Mouse (Mus musculus) hindbrain, embryonic 16.5 days (tissue): Measurements from ENCODE around the gene Fryl. TPM values are rescaled to one million over a fixed set of nuclear protein-coding genes. Genes with fewer than 3 reads are reported as not detected.

Experiments used
- ATAC-seq: fragments of 200-750 bp; cut with Nextera tagmentation; 2 replicates; pipeline ENCODE4 v1.8.0; 2017; ENCODE audit warnings: moderate TSS enrichment, moderate library complexity
- H3K27ac ChIP-seq: fragments of 300-500 bp; sonication (generic); 2 replicates; pipeline ENCODE4 v1.5.1; 2014; ENCODE audit warnings: low read depth, mild to moderate bottlenecking, control low read depth, low read length, moderate library complexity
- H3K27me3 ChIP-seq: fragments of 300-500 bp; sonication (generic); replicated peaks from 2 replicates; pipeline ENCODE4 v1.6.1; 2014; ENCODE audit warnings: low read length; ENCODE audit not compliant: control insufficient read depth, insufficient read depth
- H3K36me3 ChIP-seq: fragments of 300-500 bp; sonication (generic); 2 replicates; pipeline ENCODE4 v1.6.1; 2014; ENCODE audit warnings: mild to moderate bottlenecking, low read length, moderate library complexity, mixed read lengths; ENCODE audit not compliant: control insufficient read depth, insufficient read depth
- H3K4me1 ChIP-seq: fragments of 300-500 bp; sonication (generic); 2 replicates; pipeline ENCODE4 v1.6.1; 2014; ENCODE audit warnings: low read depth, low read length; ENCODE audit not compliant: control insufficient read depth, insufficient read depth
- H3K4me2 ChIP-seq: fragments of 300-500 bp; sonication (generic); 2 replicates; pipeline ENCODE4 v1.6.1; 2014; ENCODE audit warnings: mild to moderate bottlenecking, low read length, control low read depth, moderate library complexity
- H3K4me3 ChIP-seq: fragments of 300-500 bp; sonication (generic); 2 replicates; pipeline ENCODE4 v1.5.1; 2014; ENCODE audit warnings: mild to moderate bottlenecking, low read length, control low read depth, moderate library complexity
- H3K9ac ChIP-seq: fragments of 300-500 bp; sonication (generic); 2 replicates; pipeline ENCODE4 v1.6.1; 2014; ENCODE audit warnings: low read depth, mild to moderate bottlenecking, control low read depth, low read length, moderate library complexity
- H3K9me3 ChIP-seq: fragments of 300-500 bp; sonication (generic); 2 replicates; pipeline ENCODE4 v1.6.1; 2014; ENCODE audit warnings: mild to moderate bottlenecking, low read length, moderate library complexity; ENCODE audit not compliant: control insufficient read depth
- WGBS: fragments of 180-500 bp; shearing (Covaris S2); extraction: QIAGEN DNeasy Blood & Tissue Kit; methylation state at CpG from one replicate; pipeline ENCODE4 v1.1.7; 2014; 5-methylcytosine and 5-hydroxymethylcytosine counted together
- polyA plus RNA-seq: library from polyadenylated mRNA; unstranded; fragments of >200 nt; fragmentation: Nextera tagmentation; extraction: Ambion mirVana; gene quantifications from 2 replicates; pipeline ENCODE4 v1.2.1, GENCODE M21; 2015

Fryl gene
- polyA plus RNA-seq, 1 experiment from 2014 or later, result 29.3 TPM

- Histone ChIP-seq H3K9ac (no peak overlapping the region), H3K9me3 (no peaks in the 10 kb centered on the region), H3K27me3 (no peaks in the 10 kb centered on the region), H3K4me2 (no peak overlapping the region), H3K36me3 (no peaks in the 10 kb centered on the region), H3K4me1 (peaks cover 13% of the 10 kb centered on the region), H3K4me3 (no peak overlapping the region), H3K27ac (no peak overlapping the region)
- 23% methylated on average over 9 of the region's 9 CpGs for WGBS
- no peak for ATAC-seq
Measured at GRCm38 (mm10) chr5:73232267-73232666, 24.2 kb downstream of the Fryl start.

- Histone ChIP-seq H3K9me3 (no peaks in the 10 kb centered on the region), H3K4me3 (no peak overlapping the region), H3K4me1 (peaks cover 13% of the 10 kb centered on the region), H3K4me2 (no peak overlapping the region), H3K27ac (no peak overlapping the region), H3K9ac (no peak overlapping the region), H3K36me3 (no peaks in the 10 kb centered on the region), H3K27me3 (no peaks in the 10 kb centered on the region)
- ATAC-seq, result no peak
- 14% methylated on average over 6 of the region's 6 CpGs for WGBS
Measured at GRCm38 (mm10) chr5:73231835-73232234, 24.6 kb downstream of the Fryl start.

DNA sequence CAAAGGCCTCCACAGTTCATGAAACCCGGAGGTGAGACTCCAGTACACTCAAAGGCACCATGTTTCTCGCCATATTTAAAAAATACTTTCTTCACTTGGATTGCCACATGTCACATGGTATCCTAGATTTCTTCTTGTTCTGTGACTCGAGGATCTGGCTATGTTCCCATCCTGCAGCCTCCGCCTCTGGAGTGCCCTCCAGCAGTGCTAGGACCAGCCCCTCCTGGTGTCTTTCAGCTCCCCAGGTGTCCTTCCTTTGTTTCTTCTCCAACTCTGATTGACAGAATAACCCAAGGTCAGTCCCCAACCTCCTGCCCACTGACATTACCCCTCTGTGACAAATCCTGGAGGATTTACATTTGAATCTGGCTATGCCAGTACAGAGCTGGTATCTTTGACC is 26.2 kb downstream of the Fryl start:
- peaks cover 13% of the 10 kb centered on the region for H3K4me1 ChIP-seq

DNA sequence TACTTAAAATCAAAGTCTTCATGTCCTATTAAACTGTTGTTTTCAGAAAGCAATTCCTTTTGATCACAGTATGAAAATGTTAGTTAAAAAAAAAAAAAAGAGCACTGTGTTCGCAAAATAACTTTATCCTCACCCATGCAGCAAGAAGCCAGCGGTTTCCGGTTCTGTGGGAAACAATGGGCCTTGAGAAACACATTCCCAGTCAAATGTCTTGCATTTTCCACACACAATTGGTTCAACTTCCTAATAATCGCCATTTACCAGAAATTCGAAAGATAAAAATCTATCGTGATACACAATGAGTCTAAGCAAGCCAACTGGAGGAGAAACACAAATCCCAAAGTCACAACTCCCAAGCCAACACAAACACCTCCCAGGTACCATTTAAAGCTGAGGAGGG is 27.0 kb downstream of the Fryl start:
- Histone ChIP-seq H3K27ac (no peak overlapping the region), H3K4me3 (no peak overlapping the region), H3K9me3 (no peaks in the 10 kb centered on the region), H3K9ac (no peak overlapping the region), H3K4me2 (no peak overlapping the region), H3K36me3 (no peaks in the 10 kb centered on the region), H3K27me3 (no peaks in the 10 kb centered on the region), H3K4me1 (peaks cover 13% of the 10 kb centered on the region)
- 75% methylated on average over 6 of the region's 6 CpGs for WGBS
- no peak for ATAC-seq

More for the DNA sequence above, 26.2 kb downstream of the Fryl start:
- no peak overlapping the region for H3K9ac ChIP-seq
- no peaks in the 10 kb centered on the region for H3K36me3 ChIP-seq
- H3K27ac ChIP-seq, result no peak overlapping the region
- H3K9me3 ChIP-seq, result no peaks in the 10 kb centered on the region
- WGBS, result 35% methylated on average over 4 of the region's 4 CpGs
- H3K4me3 ChIP-seq, result no peak overlapping the region
- no peaks in the 10 kb centered on the region for H3K27me3 ChIP-seq
- no peak for ATAC-seq
- no peak overlapping the region for H3K4me2 ChIP-seq

DNA sequence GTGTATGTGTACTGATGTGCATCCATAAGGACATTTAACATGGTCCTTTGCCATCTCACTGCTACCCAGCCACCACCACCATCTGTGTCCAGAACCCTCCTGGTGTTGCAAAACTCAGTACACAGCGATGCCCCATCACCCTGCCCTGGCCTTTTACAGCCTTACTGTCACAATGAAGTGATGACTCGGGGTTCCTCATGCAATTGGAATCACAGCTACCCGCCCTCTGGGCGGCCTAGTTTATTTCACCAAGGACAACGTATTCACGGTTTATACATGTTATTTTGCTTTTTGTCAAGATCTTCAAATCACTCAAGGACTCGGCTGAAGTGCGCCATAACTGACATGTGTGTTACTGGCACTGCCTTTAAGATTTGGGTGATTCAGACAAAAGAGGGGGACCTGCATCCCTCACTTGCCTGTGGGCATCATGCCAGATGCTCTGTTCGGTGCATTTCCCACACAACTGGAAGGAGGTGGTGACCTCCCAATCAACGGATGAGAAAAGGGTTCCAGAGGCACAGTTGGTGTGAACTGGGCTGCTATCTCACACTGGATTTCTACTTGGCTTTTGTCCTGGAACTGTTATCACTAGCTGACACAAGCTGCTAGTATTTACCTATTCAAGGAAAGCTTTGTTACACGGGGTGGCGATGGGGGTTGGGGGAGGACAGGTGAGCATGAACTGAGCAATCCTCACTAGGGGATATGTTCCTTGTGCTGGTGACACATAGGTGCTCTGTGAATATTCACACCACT is 27.9 kb downstream of the Fryl start:
- Histone ChIP-seq H3K9me3 (no peaks in the 10 kb centered on the region), H3K9ac (no peak overlapping the region), H3K4me1 (peaks cover 13% of the 10 kb centered on the region), H3K36me3 (no peaks in the 10 kb centered on the region), H3K27ac (no peak overlapping the region), H3K27me3 (no peaks in the 10 kb centered on the region), H3K4me3 (no peak overlapping the region), H3K4me2 (no peak overlapping the region)
- ATAC-seq, result no peak
- 67% methylated on average over 12 of the region's 12 CpGs for WGBS

DNA sequence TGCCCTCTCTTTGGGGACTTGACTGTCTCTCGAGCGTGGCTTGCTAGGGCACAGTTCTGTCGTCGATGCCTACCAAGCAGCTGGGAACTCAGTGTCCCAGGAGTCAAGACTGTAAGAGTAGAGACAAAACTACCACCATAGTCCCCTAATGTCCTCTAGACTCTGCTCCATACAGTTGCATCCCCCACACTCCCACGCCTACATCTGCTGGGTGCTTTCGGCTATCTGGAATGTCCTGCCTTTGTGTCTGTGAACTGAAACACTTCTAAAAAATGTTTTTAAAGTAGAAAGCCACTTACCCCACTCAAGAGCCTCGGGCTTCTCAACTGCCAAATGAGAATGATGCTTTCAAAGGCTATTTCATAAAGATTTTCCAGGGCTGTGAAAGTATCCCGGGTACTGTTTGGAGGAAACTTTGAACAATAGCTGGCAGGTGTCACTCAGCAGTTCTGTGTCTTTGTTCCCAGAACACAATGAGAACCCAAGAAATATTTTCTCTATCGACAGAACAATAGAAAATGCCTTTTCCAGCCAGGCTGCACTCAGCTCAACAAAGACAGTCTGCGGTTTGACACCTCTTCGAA is 28.8 kb downstream of the Fryl start:
- WGBS, result 48% methylated on average over 11 of the region's 11 CpGs
- Histone ChIP-seq H3K36me3 (no peaks in the 10 kb centered on the region), H3K27me3 (no peaks in the 10 kb centered on the region), H3K4me1 (peaks cover 10% of the 10 kb centered on the region), H3K4me3 (no peak overlapping the region), H3K9me3 (no peaks in the 10 kb centered on the region), H3K27ac (no peak overlapping the region), H3K4me2 (no peak overlapping the region), H3K9ac (no peak overlapping the region)
- no peak for ATAC-seq

GRCm38 (mm10) chr5:73223065-73223464 is 33.4 kb downstream of the Fryl start:
- Histone ChIP-seq H3K9me3 (no peaks in the 10 kb centered on the region), H3K27me3 (no peaks in the 10 kb centered on the region), H3K4me3 (no peak overlapping the region), H3K36me3 (peaks cover 4% of the 10 kb centered on the region), H3K4me2 (no peak overlapping the region), H3K27ac (no peak overlapping the region), H3K4me1 (no peaks in the 10 kb centered on the region), H3K9ac (no peak overlapping the region)
- 76% methylated on average over 6 of the region's 6 CpGs for WGBS
- 0 out of 2 replicates have a peak, but pooled peaks have one; percentile 40 for ATAC-seq

- 0 out of 2 replicates have a peak, but pooled peaks have one; percentile 52 for ATAC-seq
- Histone ChIP-seq H3K9me3 (no peaks in the 10 kb centered on the region), H3K4me1 (no peaks in the 10 kb centered on the region), H3K27me3 (no peaks in the 10 kb centered on the region), H3K27ac (no peak overlapping the region), H3K9ac (no peak overlapping the region), H3K36me3 (peaks cover 4% of the 10 kb centered on the region), H3K4me2 (no peak overlapping the region), H3K4me3 (no peak overlapping the region)
- WGBS, result 47% methylated on average over 6 of the region's 6 CpGs
Measured at GRCm38 (mm10) chr5:73222397-73222796, 34.0 kb downstream of the Fryl start.

GRCm38 (mm10) chr5:73221826-73222225 is 34.6 kb downstream of the Fryl start:
- Histone ChIP-seq H3K9ac (no peak overlapping the region), H3K27me3 (no peaks in the 10 kb centered on the region), H3K4me2 (no peak overlapping the region), H3K36me3 (peaks cover 4% of the 10 kb centered on the region), H3K27ac (no peak overlapping the region), H3K4me1 (no peaks in the 10 kb centered on the region), H3K9me3 (no peaks in the 10 kb centered on the region), H3K4me3 (no peak overlapping the region)
- WGBS, result 78% methylated on average over 7 of the region's 7 CpGs
- ATAC-seq, result no peak
